Mouse (Mus musculus): Measurements from ENCODE around the gene Trappc3. TPM values are rescaled to one million over a fixed set of nuclear protein-coding genes. Genes with fewer than 3 reads are reported as not detected.
"Not testable (repeated sequence)": the region's sequence is repeated elsewhere in the genome, so short reads cannot be mapped to it uniquely, and the experiment has no call there.

Trappc3 gene
- total and polyA plus RNA-seq, 3 experiments, result 71.0 to 72.0 TPM; not detected in 1

GRCm38 (mm10) chr4:126217771-126218170 lies 44.4 kb upstream of the Trappc3 start:
- TF ChIP-seq MEF2A (IDR thresholded peaks at IDR 0.05; ENCODE audit: extremely low read depth, insufficient replicate concordance, low read depth, low read length, poor library complexity, severe bottlenecking) (no peak), NELFE (IDR thresholded peaks at IDR 0.05; ENCODE audit: low read depth, low read length) (no peak), ETS1 (IDR thresholded peaks at IDR 0.05; ENCODE audit: low read depth, low read length) (no peak), ZKSCAN1 (IDR thresholded peaks at IDR 0.05; ENCODE audit: low read depth, low read length) (no peak), MYB (IDR thresholded peaks at IDR 0.05; ENCODE audit: low read depth, low read length) (no peak), ELF1 (IDR thresholded peaks at IDR 0.05; ENCODE audit: low read depth, low read length) (no peak), RCOR1 (IDR thresholded peaks at IDR 0.05; ENCODE audit: low read depth, low read length) (no peak), SMC3 (IDR thresholded peaks at IDR 0.05; ENCODE audit: low read depth, low read length) (no peak), POLR2AphosphoS2 (IDR thresholded peaks at IDR 0.05; ENCODE audit: low read length) (no peak), GATA1 (IDR thresholded peaks at IDR 0.05; ENCODE audit: low read depth, low read length) (no peak), GABPA (IDR thresholded peaks at IDR 0.05; ENCODE audit: low read depth, low read length) (no peak)
- Histone ChIP-seq H3K4me3 (ENCODE audit: control insufficient read depth in 1 of 2, insufficient read depth in 1 of 2, low read depth in 2 of 2, low read length in 2 of 2) (no peak overlapping the region), H3K79me2 (ENCODE audit: control insufficient read depth, insufficient read depth, low read length, poor library complexity) (peaks cover 3% of the 10 kb centered on the region), H3K27ac (ENCODE audit: control insufficient read depth, low read depth, low read length) (no peak overlapping the region), H3K9me3 (replicated peaks; ENCODE audit: insufficient read depth, low read length) (no peaks in the 10 kb centered on the region), H3K36me3 (ENCODE audit: control insufficient read depth in 1 of 2, insufficient read depth in 2 of 2, low read length in 2 of 2) (peaks cover 0 to 4% of the 10 kb centered on the region in 2 experiments; a peak in 2 of 4 replicates), H3K9ac (ENCODE audit: control insufficient read depth, low read depth, low read length, poor library complexity, severe bottlenecking) (no peak overlapping the region), H3K4me1 (ENCODE audit: control insufficient read depth in 1 of 2, insufficient read depth in 2 of 2, low read length in 2 of 2) (peaks cover 0 to 5% of the 10 kb centered on the region in 2 experiments; a peak in 3 of 4 replicates), H3K27me3 (ENCODE audit: control insufficient read depth in 1 of 2, insufficient read depth in 2 of 2, low read length in 2 of 2) (no peaks in the 10 kb centered on the region)
- DNase-seq (ENCODE audit: low read depth, low spot score), result no peak

GRCm38 (mm10) chr4:126219540-126219939 lies 42.6 kb upstream of the Trappc3 start:
- not testable (repeated sequence) for H3K27me3 ChIP-seq (ENCODE audit: control insufficient read depth in 1 of 2, insufficient read depth in 2 of 2, low read length in 2 of 2); H3K36me3 ChIP-seq (ENCODE audit: control insufficient read depth in 1 of 2, insufficient read depth in 2 of 2, low read length in 2 of 2); DNase-seq (ENCODE audit: low read depth, low spot score); H3K4me3 ChIP-seq (ENCODE audit: control insufficient read depth in 1 of 2, insufficient read depth in 1 of 2, low read depth in 2 of 2, low read length in 2 of 2); H3K9ac ChIP-seq (ENCODE audit: control insufficient read depth, low read depth, low read length, poor library complexity, severe bottlenecking); H3K4me1 ChIP-seq (ENCODE audit: control insufficient read depth in 1 of 2, insufficient read depth in 2 of 2, low read length in 2 of 2); H3K79me2 ChIP-seq (ENCODE audit: control insufficient read depth, insufficient read depth, low read length, poor library complexity); H3K9me3 ChIP-seq (replicated peaks; ENCODE audit: insufficient read depth, low read length); H3K27ac ChIP-seq (ENCODE audit: control insufficient read depth, low read depth, low read length)

- peaks cover 0 to 5% of the 10 kb centered on the region in 2 experiments; a peak in 3 of 4 replicates for H3K4me1 ChIP-seq (ENCODE audit: control insufficient read depth in 1 of 2, insufficient read depth in 2 of 2, low read length in 2 of 2)
- no peak overlapping the region for H3K9ac ChIP-seq (ENCODE audit: control insufficient read depth, low read depth, low read length, poor library complexity, severe bottlenecking)
- H3K27ac ChIP-seq (ENCODE audit: control insufficient read depth, low read depth, low read length), result no peak overlapping the region
- H3K9me3 ChIP-seq (replicated peaks; ENCODE audit: insufficient read depth, low read length), result no peaks in the 10 kb centered on the region
- H3K27me3 ChIP-seq (ENCODE audit: control insufficient read depth in 1 of 2, insufficient read depth in 2 of 2, low read length in 2 of 2), result no peaks in the 10 kb centered on the region
- TF ChIP-seq NELFE (IDR thresholded peaks at IDR 0.05; ENCODE audit: low read depth, low read length), result no peak
- no peak for TF ChIP-seq ETS1 (IDR thresholded peaks at IDR 0.05; ENCODE audit: low read depth, low read length)
- no peak for TF ChIP-seq MYB (IDR thresholded peaks at IDR 0.05; ENCODE audit: low read depth, low read length)
- TF ChIP-seq ZKSCAN1 (IDR thresholded peaks at IDR 0.05; ENCODE audit: low read depth, low read length), result no peak
- TF ChIP-seq MAZ (IDR thresholded peaks at IDR 0.05; ENCODE audit: low read depth, low read length), result no peak
- TF ChIP-seq KAT2A (conservative IDR thresholded peaks at IDR 0.05; ENCODE audit: low read depth, low read length), result no peak
- TF ChIP-seq JUND (IDR thresholded peaks at IDR 0.05; ENCODE audit: low read depth, low read length), result no peak
- TF ChIP-seq CTCF (IDR thresholded peaks at IDR 0.05 in 2 of 3, conservative IDR thresholded peaks at IDR 0.05 in 1 of 3; ENCODE audit: control insufficient read depth in 1 of 3, insufficient read depth in 1 of 3, low read depth in 2 of 3, low read length in 3 of 3, poor library complexity in 1 of 3, severe bottlenecking in 1 of 3), result no peak
- no peak for TF ChIP-seq SMC3 (IDR thresholded peaks at IDR 0.05; ENCODE audit: low read depth, low read length)
- TF ChIP-seq TAL1 (IDR thresholded peaks at IDR 0.05; ENCODE audit: low read length), result no peak
- no peak for TF ChIP-seq MYC (IDR thresholded peaks at IDR 0.05; ENCODE audit: low read depth, low read length)
- TF ChIP-seq MAX (IDR thresholded peaks at IDR 0.05; ENCODE audit: low read length), result no peak
- TF ChIP-seq TBP (IDR thresholded peaks at IDR 0.05; ENCODE audit: low read depth, low read length), result no peak
- TF ChIP-seq ZC3H11A (IDR thresholded peaks at IDR 0.05; ENCODE audit: low read depth, low read length), result no peak
- TF ChIP-seq TCF12 (IDR thresholded peaks at IDR 0.05; ENCODE audit: low read depth, low read length), result no peak
- no peak for TF ChIP-seq POLR2AphosphoS5 (IDR thresholded peaks at IDR 0.05; ENCODE audit: borderline replicate concordance, low read depth, low read length)
- no peak for TF ChIP-seq RAD21 (IDR thresholded peaks at IDR 0.05; ENCODE audit: low read depth, low read length)
- TF ChIP-seq MAFK (IDR thresholded peaks at IDR 0.05; ENCODE audit: borderline replicate concordance, low read depth, low read length), result no peak
- no peak for TF ChIP-seq SIN3A (IDR thresholded peaks at IDR 0.05; ENCODE audit: low read length)
- peaks cover 0 to 4% of the 10 kb centered on the region in 2 experiments; a peak in 2 of 4 replicates for H3K36me3 ChIP-seq (ENCODE audit: control insufficient read depth in 1 of 2, insufficient read depth in 2 of 2, low read length in 2 of 2)
- no peak overlapping the region for H3K4me3 ChIP-seq (ENCODE audit: control insufficient read depth in 1 of 2, insufficient read depth in 1 of 2, low read depth in 2 of 2, low read length in 2 of 2)
- H3K79me2 ChIP-seq (ENCODE audit: control insufficient read depth, insufficient read depth, low read length, poor library complexity), result peaks cover 3% of the 10 kb centered on the region
- DNase-seq (ENCODE audit: low read depth, low spot score), result no peak
Measured at GRCm38 (mm10) chr4:126220045-126220444, 42.1 kb upstream of the Trappc3 start.
